Mouse (Mus musculus): Measurements from ENCODE around the gene Msrb2. TPM values are rescaled to one million over a fixed set of nuclear protein-coding genes. Genes with fewer than 3 reads are reported as not detected.

Msrb2 gene
- total RNA-seq, 1 experiment from 2014 or later, result 20.0 TPM

Other genes with a start within 250 kb of the Msrb2 start
- gene Armc3, start 172.1 kb upstream of the Msrb2 start, total RNA-seq (2017), result 0.37 and 2.1 TPM in 2 replicates
- gene Ptf1a, start 74.2 kb downstream of the Msrb2 start, total RNA-seq (2017), result not detected in 2 replicates
- gene 4921504E06Rik, start 182.5 kb downstream of the Msrb2 start, total RNA-seq (2017), result 0.23 TPM in 1 of 2 replicates, not detected in the other